Mouse (Mus musculus) heart, postnatal 0 days (tissue): ENCODE results near the gene Eaf2. TPM values are rescaled to one million over a fixed set of nuclear protein-coding genes. Genes with fewer than 3 reads are reported as not detected.

ENCODE experiments used
- ATAC-seq: fragments of 200-750 bp; cut with Nextera tagmentation; 2 replicates; pipeline ENCODE4 v1.8.0; 2017; ENCODE audit warnings: low read depth, moderate number of reproducible peaks, moderate library complexity; ENCODE audit not compliant: insufficient read depth
- DNase-seq: peaks from one replicate; pipeline ENCODE4 v3.0.0-alpha.2; 2016; ENCODE audit warnings: low spot score
- H3K27ac ChIP-seq: fragments of 300-500 bp; sonication (generic); 2 replicates; pipeline ENCODE4 v1.5.1; 2014; ENCODE audit warnings: low read depth, mild to moderate bottlenecking
- H3K27me3 ChIP-seq: fragments of 300-500 bp; sonication (generic); 2 replicates; pipeline ENCODE4 v1.6.1; 2014; ENCODE audit warnings: low read length, mixed read lengths; ENCODE audit not compliant: control insufficient read depth, insufficient read depth
- H3K36me3 ChIP-seq: fragments of 300-500 bp; sonication (generic); replicated peaks from 2 replicates; pipeline ENCODE4 v1.6.1; 2014; ENCODE audit warnings: low read length, mixed read lengths; ENCODE audit not compliant: control insufficient read depth, insufficient read depth
- H3K4me1 ChIP-seq: fragments of 300-500 bp; sonication (generic); 2 replicates; pipeline ENCODE4 v1.6.1; 2014; ENCODE audit warnings: antibody characterized with exemption; ENCODE audit not compliant: control insufficient read depth, insufficient read depth
- H3K4me2 ChIP-seq: fragments of 300-500 bp; sonication (generic); 2 replicates; pipeline ENCODE4 v1.6.1; 2014; ENCODE audit warnings: low read depth, mild to moderate bottlenecking, low read length, moderate library complexity
- H3K4me3 ChIP-seq: fragments of 300-500 bp; sonication (generic); 2 replicates; pipeline ENCODE4 v1.5.1; 2014; ENCODE audit warnings: low read depth, low read length
- H3K9ac ChIP-seq: fragments of 300-500 bp; sonication (generic); replicated peaks from 2 replicates; pipeline ENCODE4 v1.6.1; 2014; ENCODE audit warnings: low read depth, low read length, mixed read lengths
- H3K9me3 ChIP-seq: fragments of 300-500 bp; sonication (generic); replicated peaks from 2 replicates; pipeline ENCODE4 v1.6.1; 2016; ENCODE audit warnings: low read length; ENCODE audit not compliant: control insufficient read depth
- CTCF ChIP-seq: IDR thresholded peaks from 2 replicates; pipeline ENCODE4 v1.5.1; 2016; ENCODE audit warnings: antibody characterized with exemption, control low read depth, low read depth
- EP300 ChIP-seq: IDR thresholded peaks from 2 replicates; pipeline ENCODE4 v1.6.1; 2016; ENCODE audit warnings: antibody characterized with exemption, low read depth
- WGBS: fragments of 180-500 bp; shearing (Covaris S2); extraction: QIAGEN DNeasy Blood & Tissue Kit; methylation state at CpG from one replicate; pipeline ENCODE4 v1.1.7; 2014; 5-methylcytosine and 5-hydroxymethylcytosine counted together
- polyA plus RNA-seq: library from polyadenylated mRNA; unstranded; fragments of >200 nt; fragmentation: Nextera tagmentation; extraction: Ambion mirVana; gene quantifications from 2 replicates; pipeline ENCODE4 v1.2.1, GENCODE M21; 2015
- total RNA-seq: library from RNA; depleted of rRNA; stranded (reverse); fragments of >200 nt; gene quantifications from 2 replicates; pipeline ENCODE4 v1.2.3, GENCODE M21; 2014; ENCODE audit warnings: low replicate concordance

Eaf2 gene
- total and polyA plus RNA-seq, 2 experiments from 2014 or later = 0.40 TPM; not detected in 1

- Histone ChIP-seq H3K27ac (no peak overlapping the region), H3K4me3 (no peak overlapping the region), H3K27me3 (no peaks in the 10 kb centered on the region), H3K4me2 (no peak overlapping the region), H3K9ac (no peak overlapping the region), H3K9me3 (no peaks in the 10 kb centered on the region), H3K4me1 (no peaks in the 10 kb centered on the region; the same call in 1 of the 2 replicates), H3K36me3 (no peaks in the 10 kb centered on the region)
- ATAC-seq (no peak), DNase-seq (no peak)
- WGBS = 59% methylated on average over 6 of the region's 6 CpGs
- no peak for TF ChIP-seq EP300
- no peak for TF ChIP-seq CTCF
These were observed 54.8 kb downstream of the Eaf2 start for GRCm38 (mm10) chr16:36820016-36820415.

GRCm38 (mm10) chr16:36817321-36817926 lies 57.4 kb downstream of the Eaf2 start:
- Histone ChIP-seq H3K36me3 (no peaks in the 10 kb centered on the region), H3K9ac (no peak overlapping the region), H3K4me2 (no peak overlapping the region), H3K27ac (no peak overlapping the region), H3K9me3 (no peaks in the 10 kb centered on the region), H3K27me3 (no peaks in the 10 kb centered on the region), H3K4me1 (no peaks in the 10 kb centered on the region; the same call in 1 of the 2 replicates), H3K4me3 (no peak overlapping the region)
- TF ChIP-seq CTCF = peak; percentile 80
- TF ChIP-seq EP300 = no peak
- WGBS = 21% methylated on average over 7 of the region's 7 CpGs
- ATAC-seq (peak; percentile 86), DNase-seq (peak; percentile 83)

DNA sequence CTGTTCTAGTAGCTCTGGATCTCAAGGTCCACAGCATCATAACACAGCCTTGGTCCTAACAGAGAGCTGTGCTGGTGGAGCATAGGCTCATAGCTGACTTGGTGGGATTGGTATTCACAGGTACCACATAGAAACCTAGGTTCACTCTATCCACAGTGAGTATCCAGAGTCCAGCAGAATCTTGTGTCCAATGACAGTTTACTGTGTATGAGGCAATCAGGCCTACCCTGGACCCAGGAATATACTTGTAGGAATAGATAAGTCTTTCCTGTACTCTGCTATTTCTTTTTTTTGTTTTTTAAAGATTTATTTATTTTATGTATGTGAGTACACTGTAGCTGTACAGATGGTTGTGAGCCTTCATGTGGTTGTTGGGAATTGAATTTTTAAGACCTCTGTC lies 57.9 kb downstream of the Eaf2 start:
- no peaks in the 10 kb centered on the region for H3K9me3 ChIP-seq
- no peak for TF ChIP-seq EP300
- no peak for TF ChIP-seq CTCF
- no peaks in the 10 kb centered on the region for H3K36me3 ChIP-seq
- H3K4me3 ChIP-seq = no peak overlapping the region
- DNase-seq = no peak
- H3K4me1 ChIP-seq = no peaks in the 10 kb centered on the region; the same call in 1 of the 2 replicates
- H3K27ac ChIP-seq = no peak overlapping the region
- H3K4me2 ChIP-seq = no peak overlapping the region
- ATAC-seq = no peak
- no peaks in the 10 kb centered on the region for H3K27me3 ChIP-seq
- H3K9ac ChIP-seq = no peak overlapping the region

- DNase-seq = no peak
- H3K36me3 ChIP-seq = no peaks in the 10 kb centered on the region
- H3K4me3 ChIP-seq = no peak overlapping the region
- no peak for TF ChIP-seq CTCF
- no peak for TF ChIP-seq EP300
- H3K4me2 ChIP-seq = no peak overlapping the region
- H3K27ac ChIP-seq = no peak overlapping the region
- no peaks in the 10 kb centered on the region for H3K4me1 ChIP-seq
- ATAC-seq = no peak
- no peaks in the 10 kb centered on the region for H3K27me3 ChIP-seq
- H3K9me3 ChIP-seq = no peaks in the 10 kb centered on the region
- no peak overlapping the region for H3K9ac ChIP-seq
- WGBS = 61% methylated on average over 3 of the region's 3 CpGs
These were observed 61.1 kb downstream of the Eaf2 start for GRCm38 (mm10) chr16:36813680-36814079.

DNA sequence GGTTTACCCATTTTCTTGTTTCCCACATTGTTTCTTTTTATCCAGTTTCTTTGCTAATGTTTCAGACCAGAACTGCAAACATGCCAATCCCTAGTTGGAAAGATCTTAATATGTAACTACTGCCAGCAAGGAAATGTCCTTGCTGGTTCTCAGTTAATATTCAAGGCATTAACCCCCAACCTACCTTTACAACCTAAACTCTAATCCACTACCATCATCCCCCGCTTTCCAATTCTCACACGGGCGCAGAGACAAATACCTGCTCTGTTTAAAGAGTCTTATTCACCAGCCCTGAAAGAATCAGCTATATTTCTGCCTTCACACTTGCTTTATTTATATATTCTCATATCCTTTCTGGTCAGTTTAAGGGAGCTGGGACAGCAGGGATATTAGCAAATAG lies 66.2 kb downstream of the Eaf2 start:
- 83% methylated on average over 3 of the region's 3 CpGs for WGBS
- Histone ChIP-seq H3K4me2 (no peak overlapping the region), H3K9me3 (no peaks in the 10 kb centered on the region), H3K9ac (no peak overlapping the region), H3K4me1 (no peaks in the 10 kb centered on the region), H3K4me3 (no peak overlapping the region), H3K36me3 (no peaks in the 10 kb centered on the region), H3K27me3 (no peaks in the 10 kb centered on the region), H3K27ac (no peak overlapping the region)
- DNase-seq = no peak
- ATAC-seq = no peak
- TF ChIP-seq EP300 = no peak
- no peak for TF ChIP-seq CTCF

DNA sequence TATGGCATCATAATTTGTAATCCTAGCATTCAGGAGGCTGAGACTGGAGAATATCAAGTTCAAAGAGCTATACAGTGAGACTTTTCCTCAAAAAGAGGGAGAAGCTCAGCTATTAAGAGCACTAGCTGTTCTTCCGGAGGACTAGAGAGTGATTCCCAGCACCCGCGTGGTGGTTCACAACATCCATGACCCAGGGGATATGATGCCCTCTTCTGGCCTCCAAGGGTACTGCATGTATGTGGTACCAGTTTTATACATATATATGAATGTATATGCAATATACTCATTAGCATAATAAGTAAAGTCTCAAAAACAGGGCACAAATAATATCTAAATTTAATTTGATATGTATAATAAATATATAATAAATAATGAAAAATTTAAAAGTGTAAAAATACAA lies 72.4 kb downstream of the Eaf2 start:
- peaks cover 3% of the 10 kb centered on the region; the same call in 1 of the 2 replicates for H3K9me3 ChIP-seq
- H3K4me1 ChIP-seq = no peaks in the 10 kb centered on the region
- H3K9ac ChIP-seq = no peak overlapping the region
- WGBS = 85% methylated on average over 3 of the region's 3 CpGs
- no peak overlapping the region for H3K27ac ChIP-seq
- no peak for DNase-seq
- H3K36me3 ChIP-seq = no peaks in the 10 kb centered on the region
- no peak for ATAC-seq
- TF ChIP-seq CTCF (no peak), EP300 (no peak)
- H3K4me3 ChIP-seq = no peak overlapping the region
- H3K27me3 ChIP-seq = no peaks in the 10 kb centered on the region
- no peak overlapping the region for H3K4me2 ChIP-seq
